Mouse (Mus musculus): ENCODE measurements around the gene Asb4. TPM values are rescaled to one million over a fixed set of nuclear protein-coding genes. Genes with fewer than 3 reads are reported as not detected.

Asb4 gene
- polyA plus RNA-seq, 1 experiment from 2014 or later, result 18.7 TPM

DNA sequence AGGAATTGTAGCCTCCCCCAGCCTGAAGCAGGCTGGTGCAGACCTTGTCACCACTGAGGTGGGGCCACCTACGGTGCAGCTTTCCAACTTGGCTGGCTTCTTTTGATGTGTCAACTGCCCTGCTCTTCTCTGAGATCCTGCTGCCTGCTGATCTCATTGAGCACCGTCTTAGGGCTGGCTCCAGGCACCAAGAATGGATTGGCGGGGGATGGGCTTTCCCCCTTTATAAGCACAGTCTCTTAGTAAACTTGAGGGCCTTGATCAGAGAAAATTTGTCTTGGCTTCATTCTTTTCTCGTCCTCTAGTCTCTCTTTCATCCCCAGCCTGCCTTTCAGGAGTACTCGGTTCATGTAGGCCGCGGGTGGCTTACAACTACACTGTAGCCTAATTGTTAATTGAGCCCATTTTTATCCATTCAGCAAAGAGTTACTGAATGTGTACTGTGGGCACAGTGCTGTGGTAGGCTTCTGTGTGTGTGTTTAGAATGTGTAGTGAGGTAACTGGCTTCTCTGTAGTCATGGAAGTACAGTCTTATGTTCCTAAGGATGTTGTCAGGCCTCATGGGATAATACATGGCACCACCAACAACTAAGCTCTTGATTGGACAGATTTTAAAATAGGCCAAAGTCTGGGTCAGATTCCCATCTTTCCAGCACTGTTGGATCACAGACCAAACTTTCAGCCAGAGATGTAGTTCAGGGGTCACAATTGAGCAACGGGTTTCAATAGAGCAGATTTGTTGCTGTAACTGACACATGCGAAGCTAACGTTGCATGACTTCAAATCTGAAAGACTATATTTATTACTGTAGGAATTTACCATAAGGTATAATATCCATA lies 87.5 kb downstream of the Asb4 start:
- Histone ChIP-seq H3K4me3 (no peak overlapping the region), H3K4me2 (replicated peaks) (no peak overlapping the region), H3K36me3 (no peaks in the 10 kb centered on the region), H3K27ac (no peak overlapping the region), H3K4me1 (no peaks in the 10 kb centered on the region), H3K9ac (no peak overlapping the region), H3K27me3 (no peaks in the 10 kb centered on the region), H3K9me3 (replicated peaks) (no peaks in the 10 kb centered on the region)
- 75% methylated on average over 10 of the region's 10 CpGs for WGBS
- no peak for ATAC-seq (ENCODE audit: low FRiP score)

DNA sequence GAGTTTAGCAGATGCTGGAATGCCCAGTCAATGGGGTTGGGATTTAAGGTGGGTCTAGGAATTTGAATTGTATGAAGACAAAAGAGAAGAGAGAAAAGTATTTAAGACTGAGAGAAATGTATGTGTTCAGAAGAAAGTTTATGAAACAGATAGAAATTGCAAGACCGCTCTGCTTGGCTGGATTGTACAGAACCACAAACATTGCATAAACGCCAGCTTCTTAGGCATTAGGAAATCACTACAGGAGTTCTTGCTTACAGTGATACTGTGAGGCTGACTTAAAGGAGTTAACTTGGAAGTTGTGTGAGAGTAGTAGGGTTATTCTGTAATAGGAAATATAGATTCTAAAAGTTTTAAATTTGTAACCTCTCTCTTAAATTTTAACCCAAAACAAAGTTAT lies 89.5 kb downstream of the Asb4 start:
- H3K9me3 ChIP-seq (replicated peaks), result no peaks in the 10 kb centered on the region
- no peaks in the 10 kb centered on the region for H3K4me1 ChIP-seq
- 93% methylated on average over 2 of the region's 2 CpGs for WGBS
- no peak overlapping the region for H3K9ac ChIP-seq
- no peaks in the 10 kb centered on the region for H3K27me3 ChIP-seq
- no peak overlapping the region for H3K4me3 ChIP-seq
- no peaks in the 10 kb centered on the region for H3K36me3 ChIP-seq
- H3K27ac ChIP-seq, result no peak overlapping the region
- no peak overlapping the region for H3K4me2 ChIP-seq (replicated peaks)
- no peak for ATAC-seq (ENCODE audit: low FRiP score)

DNA sequence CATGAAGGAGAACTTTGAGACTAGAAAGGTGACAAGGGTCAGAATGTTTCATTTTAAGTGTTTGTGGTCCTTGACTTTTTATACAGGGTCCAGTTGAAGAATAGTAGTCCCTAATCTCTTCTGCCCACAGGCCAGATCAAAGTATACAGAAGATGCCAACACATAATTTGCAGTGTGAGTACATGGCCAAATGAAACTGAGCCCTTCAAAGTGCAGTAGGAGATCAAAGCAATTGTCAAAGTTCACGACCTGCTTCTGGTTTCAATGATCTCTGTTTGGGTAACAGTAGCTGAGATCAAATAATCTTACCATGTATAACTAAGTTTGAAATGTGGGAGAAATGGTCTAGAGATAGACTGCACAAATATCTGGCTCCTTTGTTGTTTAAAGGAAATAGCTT lies 90.8 kb downstream of the Asb4 start:
- no peak for ATAC-seq (ENCODE audit: low FRiP score)
- H3K27ac ChIP-seq, result no peak overlapping the region
- H3K4me3 ChIP-seq, result no peak overlapping the region
- H3K4me1 ChIP-seq, result no peaks in the 10 kb centered on the region
- H3K9ac ChIP-seq, result no peak overlapping the region
- no peak overlapping the region for H3K4me2 ChIP-seq (replicated peaks)
- no peaks in the 10 kb centered on the region for H3K27me3 ChIP-seq
- no peaks in the 10 kb centered on the region for H3K9me3 ChIP-seq (replicated peaks)
- H3K36me3 ChIP-seq, result no peaks in the 10 kb centered on the region
- WGBS, result 74% methylated on average over 1 of the region's 1 CpGs

DNA sequence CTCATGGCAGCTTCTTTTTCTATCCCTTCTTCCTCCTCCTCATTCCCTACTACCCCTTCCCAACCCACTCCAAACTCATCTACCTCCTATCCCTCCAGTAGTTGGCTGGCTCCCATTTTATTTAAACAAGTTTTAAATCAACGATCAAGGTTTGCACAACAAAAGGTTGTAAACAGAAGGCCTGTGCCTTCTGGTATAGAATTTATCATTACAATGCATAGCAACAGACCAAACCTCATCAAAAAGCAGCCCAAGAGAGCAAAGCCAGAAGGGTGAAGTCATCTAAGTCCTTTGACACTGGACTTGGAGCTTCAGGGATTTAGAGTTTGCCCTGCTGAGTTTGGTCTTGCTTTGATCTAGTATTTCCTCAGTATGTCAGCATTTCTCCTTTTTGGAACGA lies 97.9 kb downstream of the Asb4 start:
- no peak for ATAC-seq (ENCODE audit: low FRiP score)
- H3K4me3 ChIP-seq, result no peak overlapping the region
- no peak overlapping the region for H3K27ac ChIP-seq
- no peak overlapping the region for H3K9ac ChIP-seq
- H3K36me3 ChIP-seq, result no peaks in the 10 kb centered on the region
- WGBS, result 92% methylated on average over 2 of the region's 2 CpGs
- H3K4me1 ChIP-seq, result no peaks in the 10 kb centered on the region
- no peaks in the 10 kb centered on the region for H3K27me3 ChIP-seq
- H3K9me3 ChIP-seq (replicated peaks), result no peaks in the 10 kb centered on the region
- no peak overlapping the region for H3K4me2 ChIP-seq (replicated peaks)

DNA sequence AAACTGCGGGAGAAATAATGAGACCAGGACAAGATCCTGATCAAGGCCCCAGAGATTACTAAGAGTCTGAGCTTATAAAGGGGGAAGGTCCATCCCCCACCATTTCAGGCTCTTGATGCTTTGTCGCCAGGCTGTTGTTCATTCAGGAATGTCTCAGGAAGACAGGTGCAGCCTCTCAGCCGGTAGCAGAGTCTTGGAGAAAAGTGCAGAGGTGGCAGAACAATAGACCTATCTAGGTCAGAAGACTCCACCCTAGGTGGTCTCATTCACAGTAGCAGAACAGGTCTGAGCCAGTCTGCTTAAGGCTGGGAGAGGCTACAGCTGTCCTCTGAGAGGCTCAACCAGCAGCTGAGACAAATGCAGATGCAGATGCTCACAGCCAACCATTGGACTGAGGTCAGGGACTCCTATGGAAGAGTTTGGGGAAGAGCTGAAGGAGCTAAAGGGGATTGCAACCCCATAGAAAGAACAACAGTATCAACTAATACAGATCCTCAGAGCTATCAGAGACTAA lies 99.1 kb downstream of the Asb4 start:
- ATAC-seq (ENCODE audit: low FRiP score), result no peak
- Histone ChIP-seq H3K4me2 (replicated peaks) (no peak overlapping the region), H3K27ac (no peak overlapping the region), H3K27me3 (no peaks in the 10 kb centered on the region), H3K4me3 (no peak overlapping the region), H3K4me1 (no peaks in the 10 kb centered on the region), H3K9me3 (replicated peaks) (no peaks in the 10 kb centered on the region), H3K9ac (no peak overlapping the region), H3K36me3 (no peaks in the 10 kb centered on the region)
- 61% methylated on average over 3 of the region's 3 CpGs for WGBS

Other genes starting within 250 kb of the Asb4 start
- gene Pon1, start 189.4 kb upstream of the Asb4 start, polyA plus RNA-seq (2016; fragmentation: Nextera tagmentation; extraction: Ambion mirVana), result 0.16 TPM in 1 of 2 replicates, not detected in the other
- 6.1 and 6.8 TPM in 2 replicates for gene Pon3, start 127.1 kb upstream of the Asb4 start, polyA plus RNA-seq (2016; fragmentation: Nextera tagmentation; extraction: Ambion mirVana)
- 30.5 and 36.2 TPM in 2 replicates for gene Pon2, start 84.9 kb upstream of the Asb4 start, polyA plus RNA-seq (2016; fragmentation: Nextera tagmentation; extraction: Ambion mirVana)
- 1.4 and 1.6 TPM in 2 replicates for gene Pdk4, start 112.9 kb downstream of the Asb4 start, polyA plus RNA-seq (2016; fragmentation: Nextera tagmentation; extraction: Ambion mirVana)

Data from hindbrain, embryonic 12.5 days (tissue).